Mouse (Mus musculus) lung, postnatal 25 days (tissue): ENCODE measurements around the gene Gnb1l.

ENCODE experiments used
- DNase-seq: peaks from one replicate; pipeline ENCODE4 v3.0.0; 2022; ENCODE audit warnings: low spot score

Gnb1l gene

DNA sequence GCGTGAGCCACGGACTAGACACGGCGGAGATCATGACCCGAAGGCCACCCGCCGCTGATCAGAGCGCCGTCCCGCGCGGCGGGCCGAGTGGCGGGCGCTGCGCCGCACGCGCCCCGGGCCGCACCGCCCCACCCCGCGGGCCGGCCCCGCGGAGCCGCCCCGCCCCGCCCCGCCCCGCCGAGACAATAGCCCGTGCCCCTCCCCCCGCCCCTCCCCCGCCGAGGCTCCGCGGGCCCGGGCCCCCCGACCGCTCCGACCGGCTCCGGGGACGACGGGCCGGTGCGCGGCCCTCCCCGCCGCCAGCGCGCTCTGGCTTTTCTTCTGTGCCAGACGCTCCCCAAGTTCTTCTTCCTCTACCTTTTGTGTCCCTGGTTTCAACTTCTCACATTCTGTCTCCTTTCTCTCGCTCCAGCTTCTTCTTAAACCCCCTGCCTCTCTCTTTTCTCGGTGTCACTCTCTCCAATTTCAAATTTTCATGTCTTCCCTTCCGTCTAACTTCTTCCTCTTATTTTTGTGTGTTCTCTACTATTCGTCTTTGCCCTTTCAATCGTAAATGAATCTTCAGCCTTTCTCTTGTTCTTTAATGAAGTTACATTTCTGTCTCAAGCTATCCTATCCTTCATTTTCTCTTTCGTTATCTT is 88.5 kb downstream of the Gnb1l start:
- no peak for DNase-seq

- DNase-seq: no peak
Measured at GRCm38 (mm10) chr16:18587847-18588737, 89.6 kb downstream of the Gnb1l start.

- no peak for DNase-seq
Measured at GRCm38 (mm10) chr16:18588738-18589055, 90.2 kb downstream of the Gnb1l start.

DNA sequence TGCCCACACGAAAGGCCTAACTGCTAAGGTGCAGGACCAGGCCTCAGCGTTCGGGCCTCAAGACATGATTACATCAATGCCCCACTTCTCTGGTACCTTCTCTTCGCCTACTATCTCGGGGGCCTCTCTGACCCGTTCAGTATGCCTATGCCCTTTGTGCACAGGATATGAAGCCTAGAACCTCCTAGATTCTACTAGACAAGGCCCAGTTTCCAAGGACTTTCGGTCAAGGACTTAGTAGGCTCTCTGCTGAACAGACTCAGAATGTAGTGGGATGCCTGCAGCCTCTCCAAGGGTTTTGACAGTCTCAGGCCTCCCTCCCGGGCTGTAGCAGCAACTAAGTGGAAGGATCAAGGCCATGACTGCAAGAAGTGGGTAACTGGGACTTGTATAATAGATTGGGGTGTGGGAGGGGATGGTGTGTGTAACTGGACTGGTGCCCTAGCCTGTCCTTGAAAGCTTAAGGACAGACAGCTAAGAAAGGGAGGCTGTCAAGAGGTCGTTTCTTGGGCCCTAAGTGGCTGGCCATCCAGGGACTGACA is 90.6 kb downstream of the Gnb1l start:
- DNase-seq: no peak

GRCm38 (mm10) chr16:18589804-18590790 is 91.6 kb downstream of the Gnb1l start, which contains the start of gene Tbx1:
TSS of gene Tbx1 (minus strand) at chr16:18590671.
- DNase-seq: no peak

GRCm38 (mm10) chr16:18591047-18592018 is 92.8 kb downstream of the Gnb1l start:
- DNase-seq: no peak

GRCm38 (mm10) chr16:18593930-18594329 is 95.4 kb downstream of the Gnb1l start:
- DNase-seq: no peak

- no peak for DNase-seq
Measured at GRCm38 (mm10) chr16:18596255-18596654, 97.7 kb downstream of the Gnb1l start.

GRCm38 (mm10) chr16:18598006-18598405 is 99.5 kb downstream of the Gnb1l start:
- no peak for DNase-seq

DNA sequence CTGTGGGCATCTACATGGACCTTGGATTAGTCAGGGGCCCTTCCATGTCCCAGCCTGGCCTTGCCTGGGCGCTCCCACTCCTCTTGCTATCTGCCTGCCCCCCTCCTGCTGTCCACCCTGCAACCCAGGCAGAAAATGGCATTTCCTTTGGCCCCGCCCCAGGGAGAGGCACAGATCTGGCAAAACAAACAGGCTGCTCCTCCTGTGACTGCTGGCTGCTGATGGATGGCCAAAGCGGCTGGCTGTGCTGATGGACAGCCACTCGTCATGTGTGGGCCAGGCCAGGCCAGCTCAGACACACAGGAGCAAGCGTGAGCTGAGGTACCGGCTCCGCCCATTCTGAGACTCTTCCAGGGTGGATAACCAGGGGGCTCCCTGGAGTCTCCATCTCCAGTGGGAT is 102.9 kb downstream of the Gnb1l start:
- DNase-seq: no peak

DNA sequence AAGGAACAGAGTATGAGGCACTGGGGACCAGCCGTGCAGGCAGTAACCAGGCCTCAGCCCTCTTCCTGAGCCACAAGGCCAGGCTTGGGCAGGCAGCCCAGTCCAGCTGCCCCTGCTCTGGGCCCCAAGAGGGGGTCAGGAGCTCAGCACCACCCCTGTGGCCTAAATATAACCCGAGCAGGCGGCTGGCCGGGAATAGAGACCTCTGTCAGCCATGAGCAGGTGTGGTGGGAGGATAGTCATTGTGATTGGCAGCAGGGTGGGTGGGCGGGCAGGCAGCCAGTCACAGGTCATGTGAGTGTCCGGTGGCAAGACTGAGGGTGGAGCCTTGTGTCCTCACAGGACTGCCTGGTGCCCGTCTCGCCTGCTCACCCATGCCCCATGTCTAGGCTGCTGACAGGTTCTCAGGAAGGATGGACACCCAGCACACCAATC is 105.8 kb downstream of the Gnb1l start:
- no peak for DNase-seq

- DNase-seq: no peak
Measured at GRCm38 (mm10) chr16:18605705-18606104, 107.2 kb downstream of the Gnb1l start.

GRCm38 (mm10) chr16:18608226-18608625 is 109.7 kb downstream of the Gnb1l start:
- no peak for DNase-seq

GRCm38 (mm10) chr16:18609099-18609498 is 110.6 kb downstream of the Gnb1l start:
- no peak for DNase-seq

GRCm38 (mm10) chr16:18611752-18612151 is 113.2 kb downstream of the Gnb1l start:
- no peak for DNase-seq

DNA sequence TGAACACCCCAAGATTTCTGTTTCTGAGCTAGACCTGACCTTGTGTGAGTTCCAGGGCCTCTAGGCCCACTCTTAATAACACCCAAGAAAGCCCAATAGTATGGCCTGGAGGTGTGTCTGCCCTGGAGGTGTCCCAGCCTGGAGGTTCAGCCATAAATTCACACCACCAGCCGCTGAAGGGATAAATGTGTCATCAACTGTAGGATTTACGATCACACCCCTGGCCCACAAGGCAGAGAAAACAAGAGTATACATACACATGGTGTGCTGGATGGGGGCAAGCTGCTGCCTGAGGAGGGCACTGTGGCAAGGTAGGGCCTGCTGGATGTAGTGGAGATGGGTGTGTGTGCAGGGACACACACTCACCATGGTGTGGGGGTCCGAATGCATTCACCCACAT is 114.8 kb downstream of the Gnb1l start:
- no peak for DNase-seq
